Mouse (Mus musculus) layer of hippocampus, adult 8-10 months (tissue): Measurements from ENCODE around the gene Wdr72. TPM values are rescaled to one million over a fixed set of nuclear protein-coding genes. Genes with fewer than 3 reads are reported as not detected.

Source experiments
- DNase-seq, 2 experiments: peaks; one replicate each; pipeline ENCODE4 v3.0.0; 2022; ENCODE audit warnings: low spot score in 2 of 2
- total RNA-seq, 4 experiments: library from RNA; stranded (reverse); gene quantifications; 2 replicates each; pipeline ENCODE4 v1.2.4; 2022

Wdr72 gene
- total RNA-seq, 4 experiments from 2014 or later: 0.06 TPM; not detected in 3

DNA sequence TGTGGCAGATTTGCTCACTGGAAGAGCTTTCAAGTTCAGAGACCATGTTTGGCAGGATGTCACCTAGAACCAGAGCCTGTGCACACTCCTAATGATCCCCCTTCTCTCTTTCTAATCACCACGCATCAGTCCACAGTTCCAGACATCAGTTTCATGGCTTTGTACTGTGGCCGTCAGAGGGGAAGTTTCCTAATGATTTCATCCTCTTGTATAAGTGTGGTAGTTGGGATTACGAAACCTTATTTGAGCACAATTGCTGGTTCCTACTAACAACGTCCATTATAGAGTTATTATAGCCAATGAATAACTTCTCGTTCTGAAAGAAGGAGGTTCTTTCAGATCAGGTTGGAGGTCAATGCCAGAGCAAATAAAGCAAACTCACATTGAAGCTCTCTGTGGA lies 131.1 kb downstream of the Wdr72 start:
- no peak for DNase-seq

GRCm38 (mm10) chr9:74248084-74248483 lies 137.9 kb downstream of the Wdr72 start:
- DNase-seq: no peak

DNA sequence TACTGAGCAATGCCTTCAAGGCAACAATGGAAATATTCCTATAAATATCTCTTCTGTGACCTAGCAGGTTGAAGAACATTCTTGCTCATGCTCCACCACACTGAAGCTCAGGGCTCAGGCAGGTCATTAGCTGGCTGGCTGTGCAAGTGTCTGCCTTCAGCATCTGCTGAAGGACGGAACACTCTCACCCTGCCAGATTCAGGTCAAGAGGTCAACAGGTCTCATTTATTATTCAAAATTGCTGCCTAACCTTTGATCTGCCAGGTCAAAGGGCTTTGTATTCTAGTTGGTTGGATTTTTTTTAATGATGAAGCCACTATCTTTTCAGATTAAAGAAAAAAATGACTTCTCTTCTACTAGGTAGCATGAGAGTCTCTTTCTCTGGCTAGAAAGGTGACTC lies 139.3 kb downstream of the Wdr72 start:
- DNase-seq: no peak

DNA sequence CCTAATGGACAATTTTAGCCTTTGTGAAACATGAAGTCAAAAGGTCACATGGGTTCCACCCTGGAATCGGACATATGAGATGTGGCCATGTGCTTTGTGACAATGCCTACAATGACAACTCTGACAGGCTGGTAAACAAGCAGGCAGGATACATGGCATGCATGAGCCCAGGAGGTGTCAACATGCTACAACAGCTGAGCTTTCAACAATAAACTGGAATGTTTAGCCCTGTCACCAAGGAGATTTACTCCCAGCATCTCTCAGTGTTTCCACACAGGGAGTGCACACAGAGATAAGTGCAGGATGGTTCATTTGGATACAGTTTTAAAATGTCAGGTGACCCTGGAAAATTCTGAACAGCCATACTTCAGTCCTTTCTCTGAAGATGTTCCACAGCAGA lies 140.4 kb downstream of the Wdr72 start:
- no peak for DNase-seq

DNA sequence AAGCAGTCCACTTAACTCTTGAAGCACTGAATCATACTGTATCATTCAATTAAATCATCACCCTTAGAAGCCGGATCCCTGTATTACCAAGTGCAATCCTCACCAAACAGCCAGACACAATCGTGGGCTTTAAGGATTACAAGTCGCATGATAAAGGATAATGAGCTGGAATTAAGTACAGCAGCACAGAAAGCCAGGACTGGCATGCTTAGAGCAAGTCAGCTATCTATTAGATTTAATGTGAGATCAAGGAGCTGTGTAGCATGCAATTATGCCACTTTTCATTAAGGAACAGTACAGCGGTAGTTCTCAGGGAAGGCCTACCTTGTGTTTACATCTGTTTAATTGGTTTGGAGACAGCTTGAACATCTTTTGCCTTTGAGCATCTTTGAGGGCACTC lies 148.2 kb downstream of the Wdr72 start:
- DNase-seq: no peak

DNA sequence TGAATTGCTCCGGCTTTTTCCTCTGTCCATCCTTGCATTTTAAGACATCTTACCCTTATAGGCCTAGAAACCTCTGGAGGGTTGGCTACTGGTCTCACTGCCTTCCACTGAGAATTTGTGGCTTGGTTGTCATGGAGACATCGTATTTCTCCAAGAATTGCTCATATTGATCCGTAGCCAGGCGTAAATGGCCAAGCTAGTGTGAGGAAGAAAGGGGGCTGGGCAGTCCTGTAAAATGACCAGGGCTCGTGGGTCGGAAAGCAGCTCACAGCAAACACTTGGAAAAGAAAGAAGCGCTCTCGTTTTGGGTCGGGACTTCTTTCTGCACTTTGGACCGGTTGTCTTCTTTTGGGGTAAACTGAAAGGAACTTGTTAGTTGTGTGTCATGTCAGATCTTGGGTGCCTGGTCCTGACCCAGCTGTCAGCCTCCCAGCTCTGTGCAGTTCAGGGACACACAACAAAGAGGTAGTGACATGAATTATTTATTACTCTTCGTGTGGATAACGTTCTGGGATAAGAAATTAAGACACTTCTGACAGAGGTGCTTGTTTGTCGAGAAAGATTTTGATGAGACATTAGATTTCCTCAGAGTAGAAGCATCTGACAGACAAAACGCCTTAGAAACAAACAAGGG lies 167.7 kb downstream of the Wdr72 start:
- no peak for DNase-seq

- no peak for DNase-seq
Observed at GRCm38 (mm10) chr9:74282072-74282471, 171.9 kb downstream of the Wdr72 start.

DNA sequence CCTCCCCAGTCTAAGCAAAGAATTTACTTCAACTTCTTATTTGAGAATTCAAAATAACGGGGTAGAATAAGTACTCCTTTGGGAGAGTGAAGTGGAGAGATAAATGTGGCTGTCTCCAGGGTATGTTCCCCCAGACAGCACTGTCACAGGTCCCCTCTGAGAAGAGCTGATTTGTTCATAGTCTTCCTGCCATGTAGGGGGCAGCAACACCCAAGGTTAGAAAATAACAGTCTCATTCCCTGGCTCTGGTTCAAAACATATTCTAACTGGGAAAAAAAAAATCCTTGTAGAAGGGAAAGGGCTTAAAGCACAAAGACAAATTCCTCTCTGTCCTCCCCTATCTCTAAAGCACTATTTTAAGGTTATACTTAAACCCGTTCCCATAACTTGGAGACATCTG lies 176.1 kb downstream of the Wdr72 start:
- no peak for DNase-seq

DNA sequence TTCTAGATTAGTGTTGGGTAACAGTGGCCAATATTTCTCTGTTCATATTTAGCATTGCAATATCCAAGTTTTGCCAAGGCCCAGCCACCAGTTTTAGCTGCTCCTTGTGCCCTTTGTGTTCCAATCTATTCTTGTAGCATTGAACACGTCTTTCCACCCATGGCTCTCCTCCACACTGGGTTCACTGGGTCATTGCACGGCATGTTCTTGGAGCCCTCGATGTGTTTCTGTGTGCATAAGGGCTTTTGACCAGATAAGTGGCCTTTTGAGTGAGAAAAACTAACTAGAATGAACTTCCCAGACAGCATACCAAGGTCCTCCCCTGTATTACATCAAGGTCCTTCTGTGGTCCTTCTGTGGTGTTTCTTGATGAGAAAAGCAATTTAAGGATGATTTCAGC lies 184.3 kb downstream of the Wdr72 start:
- DNase-seq: no peak

DNA sequence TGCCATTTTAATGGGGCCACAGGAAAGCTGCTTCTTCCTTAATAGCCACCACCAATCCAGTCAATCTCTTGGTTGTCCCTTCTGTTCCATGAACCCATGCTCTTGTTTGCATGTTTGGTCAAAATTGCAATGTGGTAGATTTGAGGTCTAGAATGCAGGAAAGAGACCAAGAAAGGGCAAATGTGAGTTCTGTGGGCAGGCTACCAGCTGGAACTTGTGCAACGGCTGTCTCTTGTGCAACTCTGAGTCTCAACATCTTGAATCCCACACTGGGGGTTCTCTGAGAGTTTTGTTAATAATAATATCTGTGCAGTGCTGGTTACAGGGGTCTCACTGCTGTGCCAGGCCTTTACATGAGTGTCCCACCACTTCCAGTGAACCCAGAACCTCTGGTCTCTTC lies 208.6 kb downstream of the Wdr72 start:
- no peak for DNase-seq

DNA sequence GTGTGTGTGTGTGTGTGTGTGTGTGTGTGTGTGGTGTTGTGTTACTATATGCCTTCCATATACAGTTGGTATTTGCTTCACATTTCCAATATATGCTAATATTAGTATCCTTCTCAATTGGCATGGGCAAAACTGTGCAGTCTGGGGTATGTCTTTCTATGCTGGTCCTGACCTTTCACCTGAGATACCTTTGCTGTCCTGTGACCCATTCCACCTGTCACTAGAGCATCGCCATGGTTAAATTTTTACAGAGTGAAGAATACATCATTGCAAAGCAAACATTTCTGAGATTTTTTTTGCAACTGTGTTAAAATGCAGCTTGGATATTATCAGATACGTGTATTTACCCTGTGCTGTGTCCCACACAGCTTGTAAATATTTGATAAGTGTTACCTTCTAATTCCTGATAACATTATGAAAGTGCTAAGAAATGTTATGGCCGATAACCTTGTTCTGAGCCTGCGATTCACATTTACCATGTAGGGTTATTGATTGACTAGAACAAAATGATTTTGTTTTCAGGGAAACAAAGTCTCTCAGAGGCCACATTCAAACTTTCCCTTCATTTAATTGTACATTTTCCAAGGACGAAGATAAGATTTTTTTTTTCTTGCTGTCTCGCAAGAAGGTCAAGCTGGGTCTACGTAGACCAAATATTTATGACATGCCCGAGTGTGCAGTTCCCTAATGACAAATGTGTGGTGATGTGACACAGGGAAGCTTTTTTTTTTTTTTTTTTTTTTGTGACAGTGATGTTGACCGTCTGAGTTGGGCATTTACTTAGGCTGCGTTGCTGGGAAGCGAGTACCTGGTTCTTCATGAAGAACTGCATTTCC lies 214.2 kb downstream of the Wdr72 start:
- no peak for DNase-seq

DNA sequence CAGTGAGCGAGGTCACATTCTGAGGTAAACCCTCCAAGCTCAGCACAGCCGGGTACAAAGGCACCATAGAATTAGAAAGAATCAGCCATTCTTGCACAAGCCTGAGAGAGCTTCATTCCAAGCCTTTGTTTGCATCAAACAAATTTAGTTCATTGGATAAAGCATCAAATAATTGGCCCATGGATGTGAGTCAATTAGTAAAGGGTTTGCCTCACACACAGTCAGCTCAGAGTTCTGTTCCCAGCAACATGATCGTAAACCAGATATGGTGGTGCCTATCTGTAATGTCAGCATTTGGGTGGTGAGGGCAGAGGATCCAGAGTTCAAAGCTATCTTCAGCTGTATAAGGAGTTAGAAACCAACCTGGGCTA lies 214.8 kb downstream of the Wdr72 start:
- DNase-seq: no peak

GRCm38 (mm10) chr9:74325981-74326380 lies 215.8 kb downstream of the Wdr72 start:
- DNase-seq: no peak

- no peak for DNase-seq
Observed at GRCm38 (mm10) chr9:74328821-74329220, 218.7 kb downstream of the Wdr72 start.

- no peak for DNase-seq
Observed at GRCm38 (mm10) chr9:74330706-74331495, 220.7 kb downstream of the Wdr72 start.

GRCm38 (mm10) chr9:74332321-74332720 lies 222.2 kb downstream of the Wdr72 start:
- DNase-seq: no peak

Other genes with a start within 250 kb of the Wdr72 start
- 10 to 100 TPM in 3 of 4 experiments, 1 to 10 TPM in 1; 9.8 to 13.7 (median 11.2) TPM for gene Unc13c, start 141.4 kb upstream of the Wdr72 start, total RNA-seq